Mouse (Mus musculus): ENCODE measurements around the gene Slc27a2. TPM values are rescaled to one million over a fixed set of nuclear protein-coding genes. Genes with fewer than 3 reads are reported as not detected.

Gene Slc27a2
- polyA plus RNA-seq, 1 experiment from 2014 or later: 0.58 TPM

- no peaks in the 10 kb centered on the region for H3K27me3 ChIP-seq (ENCODE audit: insufficient read depth, poor library complexity, severe bottlenecking)
- H3K4me1 ChIP-seq (replicated peaks): peaks cover 18% of the 10 kb centered on the region
- no peak for DNase-seq (ENCODE audit: low spot score)
- 79% methylated on average over 2 of the region's 2 CpGs for WGBS
- no peaks in the 10 kb centered on the region for H3K9me3 ChIP-seq
- no peak overlapping the region for H3K27ac ChIP-seq
- peaks cover 10% of the 10 kb centered on the region for H3K36me3 ChIP-seq
- no peak overlapping the region for H3K4me3 ChIP-seq
These were observed 70.2 kb downstream of the Slc27a2 start for GRCm38 (mm10) chr2:126622455-126622854.

GRCm38 (mm10) chr2:126623138-126623537 is 70.9 kb downstream of the Slc27a2 start:
- H3K27ac ChIP-seq: no peak overlapping the region
- peaks cover 18% of the 10 kb centered on the region for H3K4me1 ChIP-seq (replicated peaks)
- peaks cover 16% of the 10 kb centered on the region for H3K36me3 ChIP-seq
- H3K27me3 ChIP-seq (ENCODE audit: insufficient read depth, poor library complexity, severe bottlenecking): no peaks in the 10 kb centered on the region
- no peak for DNase-seq (ENCODE audit: low spot score)
- H3K9me3 ChIP-seq: no peaks in the 10 kb centered on the region
- no peak overlapping the region for H3K4me3 ChIP-seq

- Histone ChIP-seq H3K4me1 (replicated peaks) (0 out of 2 replicates have a peak, but pooled peaks cover 5% of the 10 kb centered on the region), H3K9me3 (no peaks in the 10 kb centered on the region), H3K4me3 (no peak overlapping the region), H3K27ac (no peak overlapping the region), H3K36me3 (peaks cover 70% of the 10 kb centered on the region), H3K27me3 (ENCODE audit: insufficient read depth, poor library complexity, severe bottlenecking) (no peaks in the 10 kb centered on the region)
- WGBS: 78% methylated on average over 9 of the region's 9 CpGs
- no peak for DNase-seq (ENCODE audit: low spot score)
These were observed 76.3 kb downstream of the Slc27a2 start for GRCm38 (mm10) chr2:126628455-126628995.

GRCm38 (mm10) chr2:126633165-126633564 is 81.0 kb downstream of the Slc27a2 start:
- Histone ChIP-seq H3K4me1 (replicated peaks) (no peaks in the 10 kb centered on the region), H3K27ac (no peak overlapping the region), H3K36me3 (peaks cover 91% of the 10 kb centered on the region), H3K4me3 (no peak overlapping the region), H3K27me3 (ENCODE audit: insufficient read depth, poor library complexity, severe bottlenecking) (no peaks in the 10 kb centered on the region), H3K9me3 (no peaks in the 10 kb centered on the region)
- DNase-seq (ENCODE audit: low spot score): no peak
- 90% methylated on average over 2 of the region's 2 CpGs for WGBS

GRCm38 (mm10) chr2:126635939-126636823 is 84.0 kb downstream of the Slc27a2 start:
- no peak for DNase-seq (ENCODE audit: low spot score)
- H3K4me3 ChIP-seq: no peak overlapping the region
- H3K27me3 ChIP-seq (ENCODE audit: insufficient read depth, poor library complexity, severe bottlenecking): no peaks in the 10 kb centered on the region
- H3K4me1 ChIP-seq (replicated peaks): no peaks in the 10 kb centered on the region
- H3K27ac ChIP-seq: no peak overlapping the region
- 90% methylated on average over 12 of the region's 12 CpGs for WGBS
- peaks cover 6% of the 10 kb centered on the region; the same call in 1 of the 2 replicates for H3K9me3 ChIP-seq
- H3K36me3 ChIP-seq: peaks cover 91% of the 10 kb centered on the region

Other genes with a start within 250 kb of the Slc27a2 start
- 0.09 and 0.17 TPM in 2 replicates for gene Atp8b4, start 51.7 kb upstream of the Slc27a2 start, polyA plus RNA-seq (2016; fragmentation: Nextera tagmentation; extraction: Ambion mirVana)
- 0.62 and 2.1 TPM in 2 replicates for gene Hdc, start 66.9 kb downstream of the Slc27a2 start, polyA plus RNA-seq (2016; fragmentation: Nextera tagmentation; extraction: Ambion mirVana)
- 70.9 and 75.8 TPM in 2 replicates for gene Gabpb1, start 123.9 kb downstream of the Slc27a2 start, polyA plus RNA-seq (2016; fragmentation: Nextera tagmentation; extraction: Ambion mirVana)
- gene Usp8, start 154.9 kb downstream of the Slc27a2 start, polyA plus RNA-seq (2016; fragmentation: Nextera tagmentation; extraction: Ambion mirVana): 34.3 and 38.7 TPM in 2 replicates
- 2.1 and 2.6 TPM in 2 replicates for gene Usp50, start 231.1 kb downstream of the Slc27a2 start, polyA plus RNA-seq (2016; fragmentation: Nextera tagmentation; extraction: Ambion mirVana)